Mouse (Mus musculus): ENCODE data around the gene Car11. TPM values are rescaled to one million over a fixed set of nuclear protein-coding genes. Genes with fewer than 3 reads are reported as not detected.
"Not testable (repeated sequence)": the region's sequence is repeated elsewhere in the genome, so short reads cannot be mapped to it uniquely, and the experiment has no call there.

Car11 gene
- 8.3 and 13.0 TPM in 2 replicates for polyA plus RNA-seq (2016; fragmentation: Nextera tagmentation; extraction: Ambion mirVana)

DNA sequence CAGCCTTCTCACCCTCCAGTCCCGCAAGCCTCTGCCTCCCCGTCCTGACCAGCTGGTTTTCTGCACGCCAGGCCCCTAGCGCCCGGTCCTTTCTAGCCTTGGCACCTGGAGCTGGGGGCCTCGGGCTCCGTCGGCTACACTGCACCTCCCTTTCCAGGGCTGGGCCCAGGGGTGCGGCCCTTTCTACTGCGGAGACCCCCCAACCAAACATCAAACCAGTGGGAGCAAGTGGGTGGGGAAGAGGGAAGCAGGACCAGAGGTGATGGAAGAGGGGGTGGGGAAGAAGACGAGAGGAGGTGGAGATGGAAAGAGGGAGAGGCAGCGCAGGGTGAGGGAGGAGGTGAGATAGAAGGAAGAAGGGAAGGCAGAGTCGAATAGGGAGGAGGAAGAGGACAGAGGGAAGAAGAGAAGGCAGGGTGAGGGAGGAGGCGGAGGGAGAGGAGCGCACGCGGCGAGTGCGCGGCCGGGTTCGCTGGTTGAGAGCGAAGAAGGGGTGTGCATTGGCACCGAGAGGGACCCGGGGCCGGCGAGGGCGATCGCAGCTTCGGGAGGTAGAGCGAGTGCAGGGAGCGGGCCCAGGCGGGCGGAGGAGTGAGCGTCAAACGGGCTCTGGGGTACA lies at the start of gene Car11:
Gene Car11 (plus strand): TSS at position 321 of the 619 bp plus-strand sequence.
- Histone ChIP-seq H3K4me1 (replicated peaks) (peaks cover 53% of the 10 kb centered on the region), H3K9me3 (no peaks in the 10 kb centered on the region), H3K27me3 (ENCODE audit: insufficient read depth, poor library complexity, severe bottlenecking) (peaks cover 52% of the 10 kb centered on the region), H3K36me3 (no peaks in the 10 kb centered on the region), H3K4me3 (peak within 1 kb of the TSS; percentile 56), H3K27ac (peak within 1 kb of the TSS; percentile 78)
- under 1% methylated on average over 36 of the region's 36 CpGs for WGBS
- no peak for DNase-seq (ENCODE audit: low spot score)

DNA sequence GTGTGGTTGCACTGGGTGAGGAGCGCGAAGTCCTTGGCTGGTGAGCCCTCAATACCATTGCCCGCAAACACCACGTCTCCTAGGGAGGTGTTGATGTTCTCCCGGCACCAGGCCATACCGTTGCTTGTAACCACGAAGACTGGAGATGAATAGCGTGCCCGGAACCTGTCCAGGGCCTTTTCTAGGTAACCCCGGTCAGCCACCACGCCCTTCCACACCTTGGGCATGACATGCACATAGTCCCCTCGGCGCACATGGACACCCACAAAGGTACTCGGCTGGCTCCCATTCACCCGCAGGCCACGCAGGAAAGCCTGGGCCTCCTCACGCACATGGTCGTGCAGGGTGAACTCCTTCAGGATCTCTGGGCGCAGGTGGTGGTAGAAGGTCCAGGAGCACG lies 49.2 kb upstream of the Car11 start:
- H3K4me3 ChIP-seq; DNase-seq (ENCODE audit: low spot score); H3K9me3 ChIP-seq; H3K27me3 ChIP-seq (ENCODE audit: insufficient read depth, poor library complexity, severe bottlenecking); H3K36me3 ChIP-seq; H3K27ac ChIP-seq: not testable (repeated sequence)
- H3K4me1 ChIP-seq (replicated peaks) = peaks cover 14% of the 10 kb centered on the region
- WGBS = 93% methylated on average over 20 of the region's 20 CpGs

GRCm38 (mm10) chr7:45654424-45655047 lies 45.1 kb upstream of the Car11 start:
- Histone ChIP-seq H3K27ac (peak overlapping the region; percentile 43; the same call in 1 of the 2 replicates), H3K4me1 (replicated peaks) (peaks cover 15% of the 10 kb centered on the region), H3K36me3 (no peaks in the 10 kb centered on the region), H3K4me3 (peak overlapping the region; percentile 30), H3K27me3 (ENCODE audit: insufficient read depth, poor library complexity, severe bottlenecking) (no peaks in the 10 kb centered on the region), H3K9me3 (peaks cover 2% of the 10 kb centered on the region; the same call in 1 of the 2 replicates)
- DNase-seq (ENCODE audit: low spot score) = no peak
- WGBS = 31% methylated on average over 17 of the region's 17 CpGs

DNA sequence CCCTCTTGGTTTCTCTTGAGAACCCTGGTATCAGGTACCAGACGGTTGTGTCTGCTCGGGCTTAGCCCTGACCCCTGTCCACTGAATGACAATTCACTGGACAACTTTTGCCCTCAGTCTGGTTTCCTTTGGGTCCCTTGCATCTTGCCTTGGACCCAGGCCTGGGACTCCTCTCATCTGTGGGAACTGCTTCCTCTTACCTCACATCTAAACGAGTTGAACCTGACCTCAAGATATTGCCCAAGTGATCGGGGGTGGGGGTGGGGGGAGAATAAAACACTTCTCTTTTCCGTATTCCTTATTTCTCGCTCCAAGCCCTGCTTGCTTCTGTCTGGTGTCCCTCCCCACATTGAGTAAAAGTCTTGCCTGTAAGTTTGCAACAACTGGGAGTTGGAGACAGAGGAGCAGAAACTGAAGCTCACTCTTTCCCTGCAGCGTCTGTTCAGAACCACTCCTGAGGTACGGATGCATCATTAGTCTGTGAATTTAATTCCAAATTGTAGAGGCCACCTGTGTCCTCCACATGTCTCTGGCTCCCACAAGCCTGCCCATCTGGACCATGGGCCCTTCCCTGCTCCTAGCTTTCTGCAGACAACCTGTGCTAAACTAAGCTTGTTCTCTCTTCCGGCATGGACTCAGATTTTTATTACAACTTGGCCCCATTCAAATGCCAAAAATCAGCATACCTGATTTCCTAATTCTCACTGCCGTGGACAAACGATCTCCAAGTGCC lies 38.7 kb upstream of the Car11 start:
- no peak for DNase-seq (ENCODE audit: low spot score)
- 87% methylated on average over 11 of the region's 11 CpGs for WGBS
- Histone ChIP-seq H3K27me3 (ENCODE audit: insufficient read depth, poor library complexity, severe bottlenecking) (peaks cover 5% of the 10 kb centered on the region; the same call in 1 of the 2 replicates), H3K4me3 (no peak overlapping the region), H3K4me1 (replicated peaks) (peaks cover 27% of the 10 kb centered on the region), H3K9me3 (peaks cover 2% of the 10 kb centered on the region; the same call in 1 of the 2 replicates), H3K36me3 (no peaks in the 10 kb centered on the region), H3K27ac (no peak overlapping the region)

- DNase-seq (ENCODE audit: low spot score); H3K27ac ChIP-seq; H3K4me3 ChIP-seq; H3K36me3 ChIP-seq; H3K27me3 ChIP-seq (ENCODE audit: insufficient read depth, poor library complexity, severe bottlenecking); H3K9me3 ChIP-seq: not testable (repeated sequence)
- 90% methylated on average over 6 of the region's 6 CpGs for WGBS
- peaks cover 24% of the 10 kb centered on the region for H3K4me1 ChIP-seq (replicated peaks)
These were observed 37.9 kb upstream of the Car11 start for GRCm38 (mm10) chr7:45661702-45662101.

DNA sequence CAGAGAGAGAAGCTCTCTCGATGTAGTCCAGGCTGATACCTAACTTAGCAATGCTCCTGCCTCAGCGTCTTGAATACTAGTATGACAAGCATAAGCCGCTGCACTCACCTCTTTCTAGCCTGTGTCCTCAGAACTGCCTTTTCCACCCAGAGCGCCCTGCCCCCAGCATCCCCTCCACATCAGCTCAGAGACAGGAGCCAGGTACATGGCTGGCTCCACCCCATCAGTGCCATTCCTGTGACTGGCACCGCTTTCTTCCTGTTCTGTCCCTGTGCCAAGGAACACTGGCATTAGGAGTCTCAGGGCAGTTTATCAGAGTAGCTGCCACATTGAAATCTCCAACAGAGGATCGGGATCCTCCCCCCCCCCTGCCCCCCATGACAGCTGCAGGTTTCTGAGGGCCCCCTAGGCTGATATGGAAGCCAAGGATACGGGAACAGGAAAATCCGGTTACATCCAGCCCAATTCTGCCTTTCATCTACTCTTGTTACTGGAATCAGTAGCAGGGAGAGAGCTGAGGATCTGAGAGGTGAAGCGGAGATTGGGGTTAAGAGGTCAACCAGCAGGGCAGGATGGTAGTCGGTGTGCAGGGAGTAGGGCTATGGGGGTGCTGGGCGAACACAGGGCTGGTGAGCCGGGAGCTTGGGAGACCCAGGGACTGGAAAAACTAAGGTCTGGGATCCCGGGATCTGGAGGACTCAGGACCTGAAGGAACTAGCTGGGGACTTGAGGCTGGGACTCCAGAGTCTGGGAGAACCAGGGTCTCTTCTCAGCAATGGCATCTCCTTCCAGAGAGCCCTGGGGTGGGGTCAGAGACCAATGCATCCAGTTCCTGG lies 34.1 kb upstream of the Car11 start:
- 59% methylated on average over 13 of the region's 13 CpGs for WGBS
- H3K4me3 ChIP-seq = no peak overlapping the region

DNA sequence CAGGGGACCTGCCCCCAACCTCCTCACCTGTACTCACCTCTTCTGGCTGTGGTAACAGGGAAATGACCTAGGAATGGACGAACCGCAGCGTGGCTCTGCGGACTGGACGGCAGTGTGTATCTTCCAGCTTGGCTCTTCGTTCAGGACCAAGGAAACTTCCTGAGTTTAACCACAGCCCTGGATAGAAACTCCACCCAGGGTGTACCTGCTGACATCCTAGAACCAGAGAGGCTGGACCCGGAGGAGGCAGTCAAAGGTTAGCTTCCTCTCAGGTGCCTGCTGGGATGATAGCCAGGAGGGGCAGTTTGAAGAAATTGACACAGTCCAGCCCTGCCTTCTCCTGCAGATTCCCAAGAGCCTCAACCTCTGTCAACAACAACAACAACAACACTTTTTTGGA lies 33.5 kb upstream of the Car11 start, which contains the start of gene Fut2:
Gene Fut2 (minus strand): TSS at position 234 of the 400 bp plus-strand sequence.
- H3K27ac ChIP-seq = peak within 1 kb of the TSS; percentile 62
- WGBS = 81% methylated on average over 7 of the region's 7 CpGs
- H3K27me3 ChIP-seq (ENCODE audit: insufficient read depth, poor library complexity, severe bottlenecking) = peaks cover 5% of the 10 kb centered on the region; the same call in 1 of the 2 replicates
- H3K36me3 ChIP-seq = no peaks in the 10 kb centered on the region
- no peak within 1 kb of the TSS for H3K4me3 ChIP-seq
- peaks cover 24% of the 10 kb centered on the region for H3K4me1 ChIP-seq (replicated peaks)
- H3K9me3 ChIP-seq = 0 out of 2 replicates have a peak, but pooled peaks cover 5% of the 10 kb centered on the region
- DNase-seq (ENCODE audit: low spot score) = no peak

More for the DNA sequence above, 34.1 kb upstream of the Car11 start:
- Histone ChIP-seq H3K9me3 (0 out of 2 replicates have a peak, but pooled peaks cover 5% of the 10 kb centered on the region), H3K27me3 (ENCODE audit: insufficient read depth, poor library complexity, severe bottlenecking) (peaks cover 5% of the 10 kb centered on the region; the same call in 1 of the 2 replicates), H3K36me3 (no peaks in the 10 kb centered on the region), H3K4me1 (replicated peaks) (peaks cover 24% of the 10 kb centered on the region), H3K27ac (peak overlapping the region; percentile 62)
- DNase-seq (ENCODE audit: low spot score) = no peak

DNA sequence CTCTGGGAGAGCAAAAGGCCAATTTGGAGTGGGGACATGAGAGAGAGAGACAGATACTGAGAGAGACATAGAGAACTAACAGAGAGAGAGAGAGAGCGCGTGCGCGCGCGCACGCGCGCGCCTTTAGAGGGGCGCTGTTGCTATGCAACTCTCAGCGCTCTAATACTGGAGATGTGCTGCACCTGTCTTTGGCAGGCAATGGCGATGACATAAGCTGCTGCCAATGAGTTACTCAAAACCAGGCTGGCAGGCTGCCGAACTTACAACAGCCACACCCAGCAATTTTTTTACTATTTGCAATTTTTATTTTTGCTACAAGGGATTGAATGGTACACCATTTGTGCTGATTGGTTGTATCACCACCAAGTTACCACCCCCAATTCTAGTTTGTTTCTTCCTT lies 31.9 kb upstream of the Car11 start:
- no peak overlapping the region for H3K4me3 ChIP-seq
- H3K9me3 ChIP-seq = 0 out of 2 replicates have a peak, but pooled peaks cover 5% of the 10 kb centered on the region
- H3K36me3 ChIP-seq = no peaks in the 10 kb centered on the region
- peaks cover 5% of the 10 kb centered on the region; the same call in 1 of the 2 replicates for H3K27me3 ChIP-seq (ENCODE audit: insufficient read depth, poor library complexity, severe bottlenecking)
- H3K4me1 ChIP-seq (replicated peaks) = peaks cover 24% of the 10 kb centered on the region
- no peak overlapping the region for H3K27ac ChIP-seq
- no peak for DNase-seq (ENCODE audit: low spot score)
- WGBS = 74% methylated on average over 14 of the region's 14 CpGs

GRCm38 (mm10) chr7:45668921-45669320 lies 30.7 kb upstream of the Car11 start:
- H3K9me3 ChIP-seq = 0 out of 2 replicates have a peak, but pooled peaks cover 5% of the 10 kb centered on the region
- peaks cover 5% of the 10 kb centered on the region; the same call in 1 of the 2 replicates for H3K27me3 ChIP-seq (ENCODE audit: insufficient read depth, poor library complexity, severe bottlenecking)
- no peak overlapping the region for H3K4me3 ChIP-seq
- DNase-seq (ENCODE audit: low spot score) = no peak
- peaks cover 20% of the 10 kb centered on the region for H3K4me1 ChIP-seq (replicated peaks)
- H3K36me3 ChIP-seq = no peaks in the 10 kb centered on the region
- 94% methylated on average over 9 of the region's 9 CpGs for WGBS
- H3K27ac ChIP-seq = no peak overlapping the region

GRCm38 (mm10) chr7:45677627-45678295 lies 21.9 kb upstream of the Car11 start:
- 0 out of 2 replicates have a peak overlapping the region, but pooled peaks have one; percentile 3 for H3K27ac ChIP-seq
- 80% methylated on average over 7 of the region's 7 CpGs for WGBS
- DNase-seq (ENCODE audit: low spot score) = no peak
- H3K4me1 ChIP-seq (replicated peaks) = peaks cover 20% of the 10 kb centered on the region
- H3K4me3 ChIP-seq = no peak overlapping the region
- no peaks in the 10 kb centered on the region; the same call in 1 of the 2 replicates for H3K27me3 ChIP-seq (ENCODE audit: insufficient read depth, poor library complexity, severe bottlenecking)
- H3K36me3 ChIP-seq = no peaks in the 10 kb centered on the region
- H3K9me3 ChIP-seq = no peaks in the 10 kb centered on the region

- Histone ChIP-seq H3K36me3 (no peaks in the 10 kb centered on the region), H3K4me1 (replicated peaks) (peaks cover 27% of the 10 kb centered on the region), H3K9me3 (no peaks in the 10 kb centered on the region), H3K27ac (no peak overlapping the region), H3K27me3 (ENCODE audit: insufficient read depth, poor library complexity, severe bottlenecking) (no peaks in the 10 kb centered on the region; the same call in 1 of the 2 replicates), H3K4me3 (no peak overlapping the region)
- DNase-seq (ENCODE audit: low spot score) = no peak
- 94% methylated on average over 14 of the region's 14 CpGs for WGBS
These were observed 21.1 kb upstream of the Car11 start for GRCm38 (mm10) chr7:45678513-45678912.
